Mouse (Mus musculus): ENCODE measurements around the gene Usp40. TPM values are rescaled to one million over a fixed set of nuclear protein-coding genes. Genes with fewer than 3 reads are reported as not detected.

Usp40 gene
- total RNA-seq, 1 experiment from 2014 or later, result 32.9 TPM

Small RNA genes lying within 50 kb of the gene (microRNA-seq; reads per million reads assigned to microRNA genes)
- gene Gm25198, result 0 reads per million in 2 experiments

Other genes starting within 250 kb of the Usp40 start
- gene Sag, start 204.9 kb downstream of the Usp40 start, total RNA-seq (2021), result 4.0 and 5.2 TPM in 2 replicates
- gene Dgkd, start 155.3 kb downstream of the Usp40 start, total RNA-seq (2021), result 54.7 and 62.5 TPM in 2 replicates
- not detected in 2 replicates for gene Ugt1a10, start 46.8 kb upstream of the Usp40 start, total RNA-seq (2021)
- gene Ugt1a9, start 62.2 kb upstream of the Usp40 start, total RNA-seq (2021), result 0.67 TPM in 1 of 2 replicates, not detected in the other
- not detected in 2 replicates for gene Ugt1a8, start 79.3 kb upstream of the Usp40 start, total RNA-seq (2021)
- gene Ugt1a7c, start 86.5 kb upstream of the Usp40 start, total RNA-seq (2021), result 0.61 and 1.4 TPM in 2 replicates
- gene Ugt1a6b, start 94.7 kb upstream of the Usp40 start, total RNA-seq (2021), result 5.5 and 7.0 TPM in 2 replicates
- 8.0 and 12.2 TPM in 2 replicates for gene Ugt1a6a, start 126.3 kb upstream of the Usp40 start, total RNA-seq (2021)
- gene Ugt1a5, start 157.5 kb upstream of the Usp40 start, total RNA-seq (2021), result 0.58 TPM in 1 of 2 replicates, not detected in the other
- gene Ugt1a2, start 192.1 kb upstream of the Usp40 start, total RNA-seq (2021), result 0.21 TPM in 1 of 2 replicates, not detected in the other
- 3.4 and 5.9 TPM in 2 replicates for gene Dnajb3, start 197.2 kb upstream of the Usp40 start, total RNA-seq (2021)
- 27.4 and 28.3 TPM in 2 replicates for gene Ugt1a1, start 203.4 kb upstream of the Usp40 start, total RNA-seq (2021)
- gene Mroh2a, start 218.4 kb upstream of the Usp40 start, total RNA-seq (2021), result 0.33 TPM in 1 of 2 replicates, not detected in the other

Data from adrenal gland, postnatal 25 days (tissue).